Mouse (Mus musculus) cerebellum, adult 9-10 months (tissue): Measurements from ENCODE around the gene Nufip1.

ENCODE experiments used
- DNase-seq: peaks from one replicate; pipeline ENCODE4 v3.0.0; 2022

The Nufip1 gene

DNA sequence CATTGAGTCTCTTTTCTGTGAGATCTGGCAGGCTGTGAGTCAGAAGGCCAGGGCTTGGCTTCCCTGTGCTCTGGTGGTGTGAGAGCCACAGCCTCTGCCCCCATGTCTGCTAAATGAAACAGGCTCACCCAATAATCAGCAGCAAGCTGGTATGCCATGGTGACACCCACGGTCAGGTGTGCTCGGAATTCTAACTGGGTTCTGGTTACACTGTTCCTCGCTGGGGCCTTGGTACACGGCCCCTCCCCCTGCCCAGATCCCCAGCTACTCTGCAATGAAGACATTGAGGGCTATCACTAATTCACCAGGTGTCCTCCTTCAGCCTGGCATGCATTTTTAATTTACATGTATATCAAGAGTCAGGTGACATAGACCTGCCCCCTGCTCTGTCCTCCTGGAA, 75.6 kb downstream of the Nufip1 start:
- DNase-seq: no peak
